Comparison of ENCODE assay signal across 11 mouse cellular contexts in genomic region chr1:33947838-33948237, GRCm38 (mm10). TPM values are rescaled to one million over a fixed set of nuclear protein-coding genes. Genes with fewer than 3 reads are reported as not detected.
DNase-seq lines count a peak whose midpoint lies in the region; ATAC-seq and TF ChIP-seq lines count a peak whose summit lies in the region.
"Had no signal": no experiment of that assay in that cellular context is flagged by ENCODE, and none has a peak within 500 bp of the region (broad histone marks: within the 10 kb centered on the region; RNA-seq: fewer than 3 reads in every experiment).

No protein-coding gene starts in this region.

- H3K27ac ChIP-seq in hindbrain, embryonic 15.5 days (replicated peaks), result 0 out of 2 replicates have a peak overlapping the region, but pooled peaks have one; percentile 30
- no peak overlapping the region for H3K27ac ChIP-seq in hindbrain, embryonic 10.5 days
- no peak overlapping the region for H3K27ac ChIP-seq in midbrain, postnatal 0 days (ENCODE audit: low read depth, low read length)
- no peak overlapping the region for H3K27ac ChIP-seq in midbrain, embryonic 14.5 days (replicated peaks; ENCODE audit: low read depth, low read length)
- no peak overlapping the region for H3K27ac ChIP-seq in embryonic facial prominence, embryonic 10.5 days (replicated peaks)
- H3K27ac ChIP-seq: embryonic facial prominence, embryonic 13.5 days; hindbrain, embryonic 13.5 days; liver, embryonic 14.5 days had no signal

- no peak for DNase-seq in hindbrain, embryonic 10.5 days (ENCODE audit: low spot score)
- no peak for DNase-seq in midbrain, postnatal 0 days (ENCODE audit: low spot score)
- DNase-seq in midbrain, embryonic 14.5 days, result no peak
- peak; percentile 58 to 59 for DNase-seq in cerebellum, postnatal 14 days
- no peak for DNase-seq in embryonic facial prominence, embryonic 10.5 days (ENCODE audit: low spot score)
- DNase-seq: thymus, postnatal 36 days had no signal

- no peak overlapping the region for H3K4me3 ChIP-seq in hindbrain, embryonic 15.5 days
- H3K4me3 ChIP-seq in hindbrain, embryonic 10.5 days, result no peak overlapping the region
- H3K4me3 ChIP-seq in midbrain, postnatal 0 days (ENCODE audit: low read depth, low read length), result no peak overlapping the region
- no peak overlapping the region for H3K4me3 ChIP-seq in midbrain, embryonic 14.5 days (replicated peaks; ENCODE audit: low read depth, low read length)
- no peak overlapping the region for H3K4me3 ChIP-seq in embryonic facial prominence, embryonic 10.5 days
- H3K4me3 ChIP-seq: embryonic facial prominence, embryonic 13.5 days; hindbrain, embryonic 13.5 days had no signal

- no peaks in the 10 kb centered on the region for H3K36me3 ChIP-seq in hindbrain, embryonic 15.5 days
- H3K36me3 ChIP-seq in hindbrain, embryonic 10.5 days, result no peaks in the 10 kb centered on the region
- H3K36me3 ChIP-seq in midbrain, postnatal 0 days (ENCODE audit: insufficient read depth, low read length), result no peaks in the 10 kb centered on the region
- no peaks in the 10 kb centered on the region for H3K36me3 ChIP-seq in midbrain, embryonic 14.5 days (ENCODE audit: control insufficient read depth, insufficient read depth, low read length)
- no peaks in the 10 kb centered on the region for H3K36me3 ChIP-seq in embryonic facial prominence, embryonic 10.5 days (replicated peaks)
- H3K36me3 ChIP-seq: embryonic facial prominence, embryonic 13.5 days; hindbrain, embryonic 13.5 days had no signal

- H3K4me2 ChIP-seq in hindbrain, embryonic 15.5 days, result no peak overlapping the region
- no peak overlapping the region for H3K4me2 ChIP-seq in midbrain, postnatal 0 days (ENCODE audit: low read depth, low read length, poor library complexity, severe bottlenecking)
- H3K4me2 ChIP-seq in midbrain, embryonic 14.5 days (ENCODE audit: low read length), result no peak overlapping the region
- H3K4me2 ChIP-seq: embryonic facial prominence, embryonic 13.5 days; hindbrain, embryonic 13.5 days had no signal

- no peaks in the 10 kb centered on the region for H3K9me3 ChIP-seq in hindbrain, embryonic 15.5 days
- no peaks in the 10 kb centered on the region for H3K9me3 ChIP-seq in hindbrain, embryonic 10.5 days
- H3K9me3 ChIP-seq in midbrain, postnatal 0 days (ENCODE audit: low read length), result no peaks in the 10 kb centered on the region
- no peaks in the 10 kb centered on the region for H3K9me3 ChIP-seq in midbrain, embryonic 14.5 days (ENCODE audit: control insufficient read depth, low read length)
- H3K9me3 ChIP-seq in embryonic facial prominence, embryonic 10.5 days, result no peaks in the 10 kb centered on the region
- H3K9me3 ChIP-seq: embryonic facial prominence, embryonic 13.5 days; hindbrain, embryonic 13.5 days had no signal

- no peak overlapping the region for H3K9ac ChIP-seq in hindbrain, embryonic 15.5 days
- H3K9ac ChIP-seq in midbrain, postnatal 0 days (replicated peaks; ENCODE audit: low read length, poor library complexity, severe bottlenecking), result no peak overlapping the region
- no peak overlapping the region for H3K9ac ChIP-seq in midbrain, embryonic 14.5 days (replicated peaks; ENCODE audit: low read length)
- H3K9ac ChIP-seq: embryonic facial prominence, embryonic 13.5 days; hindbrain, embryonic 13.5 days; liver, embryonic 14.5 days had no signal

- 89% methylated on average over 6 of the region's 6 CpGs for WGBS in hindbrain, embryonic 15.5 days
- 89% methylated on average over 6 of the region's 6 CpGs for WGBS in hindbrain, embryonic 10.5 days
- 85% methylated on average over 6 of the region's 6 CpGs for whole genome bisulfite sequencing in midbrain, postnatal 0 days
- 89% methylated on average over 6 of the region's 6 CpGs for WGBS in midbrain, embryonic 14.5 days
- WGBS in embryonic facial prominence, embryonic 10.5 days, result 90% methylated on average over 6 of the region's 6 CpGs

- H3K27me3 ChIP-seq in hindbrain, embryonic 15.5 days, result no peaks in the 10 kb centered on the region
- H3K27me3 ChIP-seq in hindbrain, embryonic 10.5 days (ENCODE audit: insufficient read depth, poor library complexity, severe bottlenecking), result no peaks in the 10 kb centered on the region
- H3K27me3 ChIP-seq in midbrain, postnatal 0 days (ENCODE audit: insufficient read depth, low read length), result no peaks in the 10 kb centered on the region
- H3K27me3 ChIP-seq in midbrain, embryonic 14.5 days (ENCODE audit: control insufficient read depth, insufficient read depth, low read length), result no peaks in the 10 kb centered on the region
- no peaks in the 10 kb centered on the region for H3K27me3 ChIP-seq in embryonic facial prominence, embryonic 10.5 days (replicated peaks; ENCODE audit: low read depth, poor library complexity, severe bottlenecking)
- H3K27me3 ChIP-seq: embryonic facial prominence, embryonic 13.5 days; hindbrain, embryonic 13.5 days had no signal

- H3K4me1 ChIP-seq in hindbrain, embryonic 15.5 days (replicated peaks), result 0 out of 2 replicates have a peak, but pooled peaks cover 3% of the 10 kb centered on the region
- H3K4me1 ChIP-seq in hindbrain, embryonic 10.5 days (replicated peaks), result peaks cover 5% of the 10 kb centered on the region; the same call in 1 of the 2 replicates
- no peaks in the 10 kb centered on the region for H3K4me1 ChIP-seq in midbrain, postnatal 0 days (ENCODE audit: insufficient read depth, low read length)
- no peaks in the 10 kb centered on the region for H3K4me1 ChIP-seq in midbrain, embryonic 14.5 days (ENCODE audit: control insufficient read depth, insufficient read depth, low read length)
- H3K4me1 ChIP-seq in embryonic facial prominence, embryonic 10.5 days, result peaks cover 6% of the 10 kb centered on the region; the same call in 1 of the 2 replicates
- H3K4me1 ChIP-seq: hindbrain, embryonic 13.5 days had no signal

- no peak for ATAC-seq in hindbrain, embryonic 15.5 days (ENCODE audit: low FRiP score, low read depth)
- ATAC-seq in midbrain, postnatal 0 days (ENCODE audit: low FRiP score), result no peak
- no peak for ATAC-seq in midbrain, embryonic 14.5 days (ENCODE audit: low FRiP score, low TSS enrichment)
- no peak for ATAC-seq in frontal cortex, adult (ENCODE audit: low TSS enrichment)

- peak; percentile 33; the same call in 1 of the 2 replicates for TF ChIP-seq CTCF in midbrain, postnatal 0 days (IDR thresholded peaks at IDR 0.05)

RNA-seq across cellular contexts. Expression of gene Dst, which starts 39.8 kb away (rescaled TPM):
- polyA plus RNA-seq in hindbrain, embryonic 15.5 days (2015; fragmentation: Nextera tagmentation; extraction: Ambion mirVana), result 39.4 and 41.1 TPM in 2 replicates
- 24.9 and 25.9 TPM in 2 replicates for polyA plus RNA-seq in hindbrain, embryonic 10.5 days (2016; fragmentation: Nextera tagmentation; extraction: Ambion mirVana)
- 155 and 184 TPM in 2 replicates for total RNA-seq in midbrain, postnatal 0 days (2014; rRNA removed)
- polyA plus RNA-seq in midbrain, postnatal 0 days (2015; fragmentation: Nextera tagmentation; extraction: Ambion mirVana), result 25.7 and 31.7 TPM in 2 replicates
- 53.2 and 59.8 TPM in 2 replicates for polyA plus RNA-seq in midbrain, embryonic 14.5 days (2014; fragmentation: Nextera tagmentation; extraction: Ambion mirVana)
- 17.3 and 17.4 TPM in 2 replicates for polyA plus RNA-seq in embryonic facial prominence, embryonic 10.5 days (2016; fragmentation: Nextera tagmentation; extraction: Ambion mirVana)

RNA-seq across cellular contexts. Expression of gene Bend6, which starts 40.2 kb away (rescaled TPM):
- 58.6 and 66.5 TPM in 2 replicates for polyA plus RNA-seq in hindbrain, embryonic 15.5 days (2015; fragmentation: Nextera tagmentation; extraction: Ambion mirVana)
- 1.4 and 2.2 TPM in 2 replicates for polyA plus RNA-seq in hindbrain, embryonic 10.5 days (2016; fragmentation: Nextera tagmentation; extraction: Ambion mirVana)
- total RNA-seq in midbrain, postnatal 0 days (2014; rRNA removed), result 115 and 128 TPM in 2 replicates
- 92.0 and 96.9 TPM in 2 replicates for polyA plus RNA-seq in midbrain, postnatal 0 days (2015; fragmentation: Nextera tagmentation; extraction: Ambion mirVana)
- 32.1 and 40.6 TPM in 2 replicates for polyA plus RNA-seq in midbrain, embryonic 14.5 days (2014; fragmentation: Nextera tagmentation; extraction: Ambion mirVana)
- 1.3 and 2.2 TPM in 2 replicates for polyA plus RNA-seq in embryonic facial prominence, embryonic 10.5 days (2016; fragmentation: Nextera tagmentation; extraction: Ambion mirVana)

Comparison
In these comparisons a context has a peak if more than half of its experiments do, and no peak if none do; other contexts are left out.
1. RNA of gene Bend6, which starts 40.2 kb away (polyA plus RNA-seq): 92.0 to 96.9 TPM in midbrain, postnatal 0 days, 58.6 to 66.5 TPM in hindbrain, embryonic 15.5 days and 32.1 to 40.6 TPM in midbrain, embryonic 14.5 days; 1.3 to 2.2 TPM in embryonic facial prominence, embryonic 10.5 days and 1.4 to 2.2 TPM in hindbrain, embryonic 10.5 days; every median in the first group is over 10 times any median in the second.
2. DNase-seq: peak in cerebellum, postnatal 14 days (2 of 2); none in hindbrain, embryonic 10.5 days (single experiment), midbrain, postnatal 0 days (single experiment), midbrain, embryonic 14.5 days (single experiment) and embryonic facial prominence, embryonic 10.5 days (single experiment).